Mouse (Mus musculus) forebrain, embryonic 10.5 days (tissue): ENCODE data around the gene Lamp5. TPM values are rescaled to one million over a fixed set of nuclear protein-coding genes. Genes with fewer than 3 reads are reported as not detected.

ENCODE experiments used
- DNase-seq: peaks from one replicate; pipeline ENCODE4 v3.0.0-alpha.2; 2017; ENCODE audit warnings: low spot score; ENCODE audit errors: extremely low spot score
- H3K27ac ChIP-seq: fragments of 300-500 bp; sonication (generic); 2 replicates; pipeline ENCODE4 v1.5.1; 2016; ENCODE audit warnings: mild to moderate bottlenecking
- H3K27me3 ChIP-seq: fragments of 300-500 bp; sonication (generic); 2 replicates; pipeline ENCODE4 v1.6.1; 2016; ENCODE audit warnings: mild to moderate bottlenecking; ENCODE audit not compliant: poor library complexity, severe bottlenecking
- H3K36me3 ChIP-seq: fragments of 300-500 bp; sonication (generic); replicated peaks from 2 replicates; pipeline ENCODE4 v1.6.1; 2016; ENCODE audit warnings: mild to moderate bottlenecking, moderate library complexity
- H3K4me1 ChIP-seq: fragments of 300-500 bp; sonication (generic); 2 replicates; pipeline ENCODE4 v1.6.1; 2016
- H3K4me3 ChIP-seq: fragments of 300-500 bp; sonication (generic); 2 replicates; pipeline ENCODE4 v1.5.1; 2016; ENCODE audit warnings: mild to moderate bottlenecking, moderate library complexity
- H3K9me3 ChIP-seq: fragments of 300-500 bp; sonication (generic); 2 replicates; pipeline ENCODE4 v1.6.1; 2016; ENCODE audit warnings: mild to moderate bottlenecking, moderate library complexity
- WGBS: fragments of 180-500 bp; shearing (Covaris S2); methylation state at CpG from one replicate; pipeline ENCODE4 v1.1.7; 2016; 5-methylcytosine and 5-hydroxymethylcytosine counted together
- polyA plus RNA-seq: library from polyadenylated mRNA; unstranded; fragments of >200 nt; fragmentation: Nextera tagmentation; extraction: Ambion mirVana; gene quantifications from 2 replicates; pipeline ENCODE4 v1.2.1, GENCODE M21; 2016

Lamp5 gene
- polyA plus RNA-seq, 1 experiment from 2014 or later: 2.5 TPM

DNA sequence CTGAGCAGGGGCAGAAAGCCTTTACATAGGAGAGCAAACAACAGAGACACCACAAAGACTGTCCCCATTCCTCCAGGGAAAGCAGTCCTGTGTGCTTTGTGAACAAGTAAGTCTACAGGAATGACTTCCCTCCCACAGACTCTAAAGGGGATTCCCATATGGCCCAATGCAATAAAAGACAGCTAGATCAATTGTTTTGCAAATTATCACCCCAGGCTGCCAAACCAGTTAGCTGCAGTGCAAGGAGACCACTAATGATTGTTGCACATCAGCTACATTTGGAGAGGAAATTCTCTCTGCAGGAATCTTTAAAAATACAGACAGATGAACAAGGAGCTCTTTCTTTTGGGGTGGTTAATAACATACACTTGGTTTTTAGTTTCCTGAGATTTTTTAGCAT, 55.6 kb downstream of the Lamp5 start:
- no peaks in the 10 kb centered on the region for H3K9me3 ChIP-seq
- no peak for DNase-seq
- no peak overlapping the region for H3K4me3 ChIP-seq
- H3K4me1 ChIP-seq: peaks cover 26% of the 10 kb centered on the region
- peaks cover 27% of the 10 kb centered on the region for H3K27me3 ChIP-seq
- H3K27ac ChIP-seq: no peak overlapping the region
- no peaks in the 10 kb centered on the region for H3K36me3 ChIP-seq

DNA sequence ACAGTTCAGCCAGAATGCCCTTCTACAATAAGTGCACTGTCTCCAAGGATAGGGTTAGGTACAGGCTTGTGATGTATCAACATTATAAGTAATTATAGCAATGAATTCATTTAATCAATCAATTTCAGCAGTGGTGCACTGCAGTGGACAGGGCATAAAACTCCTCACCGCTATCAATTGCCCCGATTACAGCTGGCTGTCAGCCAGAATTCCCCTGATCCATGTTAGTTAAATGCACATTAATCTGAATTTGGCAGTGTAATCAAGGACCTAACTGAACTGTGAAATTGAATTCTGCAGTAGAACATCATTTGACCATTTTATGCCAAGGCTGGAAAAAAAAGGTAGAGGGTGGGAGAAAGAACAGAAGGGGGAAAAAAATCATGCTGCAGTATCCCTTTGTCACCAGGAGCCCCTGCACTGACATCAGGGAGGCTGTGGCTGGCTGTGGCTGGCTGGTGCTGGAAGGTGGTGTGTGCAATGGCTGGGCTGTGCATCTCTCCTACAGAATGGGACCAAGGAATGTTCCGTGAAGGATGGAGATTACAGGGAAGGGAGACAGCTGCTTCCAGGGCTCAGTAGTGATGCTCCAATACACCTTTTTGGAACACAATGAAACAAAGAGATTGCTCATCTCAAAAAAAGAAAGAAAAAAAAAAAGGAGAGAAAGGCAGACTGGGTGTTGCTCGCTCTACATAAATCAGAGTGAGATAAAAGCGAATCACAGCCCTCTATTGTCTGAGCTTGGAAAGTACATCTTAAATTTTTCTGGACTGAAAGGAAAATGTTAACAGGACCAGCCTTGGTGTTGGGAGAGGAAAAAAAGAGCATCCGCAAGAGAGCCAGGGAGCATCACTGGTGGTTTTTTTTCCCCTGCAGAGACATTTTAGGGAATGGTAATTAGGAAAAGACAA, 56.3 kb downstream of the Lamp5 start:
- Histone ChIP-seq H3K27me3 (peaks cover 27% of the 10 kb centered on the region), H3K27ac (peak overlapping the region; percentile 17; the same call in 1 of the 2 replicates)
- WGBS: 18% methylated on average over 6 of the region's 6 CpGs

DNA sequence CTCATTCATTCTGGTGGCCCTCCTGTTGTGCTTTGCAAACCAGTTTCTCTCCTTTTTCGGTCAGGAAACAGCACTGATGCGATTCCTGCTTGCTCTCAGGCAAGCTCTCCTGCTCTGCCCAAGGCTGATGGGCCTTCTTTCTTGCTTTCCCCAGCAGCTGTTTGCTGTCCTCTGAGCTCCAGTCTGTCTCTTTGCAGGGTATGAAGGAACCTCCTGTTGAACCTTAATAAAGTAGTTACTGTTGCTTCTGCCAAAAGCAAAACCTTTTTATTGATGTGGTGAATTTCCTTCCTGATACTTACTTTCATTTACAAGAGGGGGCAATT, 57.0 kb downstream of the Lamp5 start:
- WGBS: 8% methylated on average over 2 of the region's 2 CpGs
- Histone ChIP-seq H3K4me1 (peaks cover 26% of the 10 kb centered on the region), H3K27ac (no peak overlapping the region), H3K36me3 (no peaks in the 10 kb centered on the region), H3K4me3 (no peak overlapping the region), H3K27me3 (peaks cover 27% of the 10 kb centered on the region), H3K9me3 (no peaks in the 10 kb centered on the region)
- DNase-seq: no peak

More for the DNA sequence above, 56.3 kb downstream of the Lamp5 start:
- no peaks in the 10 kb centered on the region for H3K9me3 ChIP-seq
- no peak overlapping the region for H3K4me3 ChIP-seq
- H3K36me3 ChIP-seq: no peaks in the 10 kb centered on the region
- DNase-seq: no peak
- peaks cover 26% of the 10 kb centered on the region for H3K4me1 ChIP-seq

DNA sequence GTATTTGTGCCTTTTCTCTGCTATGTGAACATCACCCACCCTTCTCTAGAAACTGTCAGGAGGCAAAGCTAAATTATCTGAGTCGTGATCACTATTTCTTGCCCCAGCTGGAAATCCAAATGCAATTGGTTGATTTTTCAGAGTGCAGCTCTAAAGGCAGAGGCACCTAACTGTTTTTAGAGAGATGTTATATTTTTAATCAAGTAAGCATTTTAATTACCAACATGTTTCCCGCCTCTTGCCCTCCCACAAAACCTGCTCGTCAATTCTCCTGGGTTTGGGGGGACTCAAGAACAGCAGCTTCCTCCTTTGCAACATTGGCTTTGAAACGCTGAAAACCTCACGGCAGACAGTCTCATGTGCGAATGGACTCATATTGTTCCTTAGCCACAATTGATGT, 61.3 kb downstream of the Lamp5 start:
- Histone ChIP-seq H3K4me3 (no peak overlapping the region), H3K9me3 (no peaks in the 10 kb centered on the region), H3K27ac (no peak overlapping the region), H3K36me3 (no peaks in the 10 kb centered on the region), H3K4me1 (peaks cover 11% of the 10 kb centered on the region), H3K27me3 (peaks cover 27% of the 10 kb centered on the region)
- 85% methylated on average over 6 of the region's 6 CpGs for WGBS
- no peak for DNase-seq

DNA sequence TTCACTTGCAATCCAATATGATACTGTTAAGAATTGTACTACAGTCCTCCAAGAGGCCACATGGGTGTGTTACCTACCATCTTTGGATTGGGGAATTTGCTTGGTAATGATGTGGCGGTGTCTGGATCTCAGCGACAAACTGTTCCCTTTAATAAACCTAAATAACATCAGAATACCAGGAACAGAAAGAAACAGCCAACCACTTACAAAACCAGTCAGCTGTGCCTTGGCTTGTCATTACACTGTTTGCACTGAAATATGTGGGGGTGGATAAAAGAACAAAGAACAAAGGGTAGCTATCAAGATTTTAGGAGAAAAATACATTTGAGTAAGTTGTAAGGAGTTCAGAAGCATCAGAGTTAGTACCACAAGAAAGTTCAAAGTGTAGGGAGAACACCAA, 66.0 kb downstream of the Lamp5 start:
- H3K9me3 ChIP-seq: no peaks in the 10 kb centered on the region
- no peak overlapping the region for H3K4me3 ChIP-seq
- no peaks in the 10 kb centered on the region for H3K36me3 ChIP-seq
- no peak overlapping the region for H3K27ac ChIP-seq
- 95% methylated on average over 2 of the region's 2 CpGs for WGBS
- no peaks in the 10 kb centered on the region for H3K4me1 ChIP-seq
- H3K27me3 ChIP-seq: no peaks in the 10 kb centered on the region
- DNase-seq: no peak
